Mouse (Mus musculus): Measurements from ENCODE around the gene Ccnd2. TPM values are rescaled to one million over a fixed set of nuclear protein-coding genes. Genes with fewer than 3 reads are reported as not detected.

Ccnd2 gene
- total RNA-seq (2015; ENCODE audit: low replicate concordance) (12.5 and 314 TPM in 2 replicates), total RNA-seq (2017; ENCODE audit: low replicate concordance) (4.1 and 5.3 TPM in 2 replicates)

- no peak for ATAC-seq (replicated peaks; ENCODE audit: low FRiP score, poor library complexity, severe bottlenecking)
Observed at GRCm38 (mm10) chr6:127152106-127152951, at the start of gene Ccnd2. TSS of gene Ccnd2 (minus strand) at chr6:127152193.

GRCm38 (mm10) chr6:127196985-127197384 is 45.0 kb upstream of the Ccnd2 start:
- no peak for ATAC-seq (replicated peaks; ENCODE audit: low FRiP score, poor library complexity, severe bottlenecking)

- ATAC-seq (replicated peaks; ENCODE audit: low FRiP score, poor library complexity, severe bottlenecking), result no peak
Observed at GRCm38 (mm10) chr6:127181296-127181695, 29.3 kb upstream of the Ccnd2 start.

- ATAC-seq (replicated peaks; ENCODE audit: low FRiP score, poor library complexity, severe bottlenecking), result no peak
Observed at GRCm38 (mm10) chr6:127179056-127179759, 27.2 kb upstream of the Ccnd2 start.

GRCm38 (mm10) chr6:127177962-127178361 is 26.0 kb upstream of the Ccnd2 start:
- ATAC-seq (replicated peaks; ENCODE audit: low FRiP score, poor library complexity, severe bottlenecking), result no peak

- ATAC-seq (replicated peaks; ENCODE audit: low FRiP score, poor library complexity, severe bottlenecking), result no peak
Observed at GRCm38 (mm10) chr6:127177441-127177840, 25.4 kb upstream of the Ccnd2 start.

GRCm38 (mm10) chr6:127172461-127172860 is 20.5 kb upstream of the Ccnd2 start:
- no peak for ATAC-seq (replicated peaks; ENCODE audit: low FRiP score, poor library complexity, severe bottlenecking)

GRCm38 (mm10) chr6:127170734-127171133 is 18.7 kb upstream of the Ccnd2 start:
- no peak for ATAC-seq (replicated peaks; ENCODE audit: low FRiP score, poor library complexity, severe bottlenecking)

GRCm38 (mm10) chr6:127165663-127166062 is 13.7 kb upstream of the Ccnd2 start:
- no peak for ATAC-seq (replicated peaks; ENCODE audit: low FRiP score, poor library complexity, severe bottlenecking)

GRCm38 (mm10) chr6:127162842-127163241 is 10.8 kb upstream of the Ccnd2 start:
- no peak for ATAC-seq (replicated peaks; ENCODE audit: low FRiP score, poor library complexity, severe bottlenecking)

GRCm38 (mm10) chr6:127157321-127157720 is 5.3 kb upstream of the Ccnd2 start:
- ATAC-seq (replicated peaks; ENCODE audit: low FRiP score, poor library complexity, severe bottlenecking), result no peak

- no peak for ATAC-seq (replicated peaks; ENCODE audit: low FRiP score, poor library complexity, severe bottlenecking)
Observed at GRCm38 (mm10) chr6:127155468-127155867, 3.5 kb upstream of the Ccnd2 start.

GRCm38 (mm10) chr6:127154708-127155268 is 2.8 kb upstream of the Ccnd2 start:
- no peak for ATAC-seq (replicated peaks; ENCODE audit: low FRiP score, poor library complexity, severe bottlenecking)

GRCm38 (mm10) chr6:127153972-127154707 is 2.1 kb upstream of the Ccnd2 start:
- no peak for ATAC-seq (replicated peaks; ENCODE audit: low FRiP score, poor library complexity, severe bottlenecking)

- no peak for ATAC-seq (replicated peaks; ENCODE audit: low FRiP score, poor library complexity, severe bottlenecking)
Observed at GRCm38 (mm10) chr6:127153296-127153800, 1.4 kb upstream of the Ccnd2 start.

- no peak for ATAC-seq (replicated peaks; ENCODE audit: low FRiP score, poor library complexity, severe bottlenecking)
Observed at GRCm38 (mm10) chr6:127151565-127152105, 358 bp downstream of the Ccnd2 start.

GRCm38 (mm10) chr6:127150663-127151564 is 1.1 kb downstream of the Ccnd2 start:
- no peak for ATAC-seq (replicated peaks; ENCODE audit: low FRiP score, poor library complexity, severe bottlenecking)

GRCm38 (mm10) chr6:127149944-127150662 is 1.9 kb downstream of the Ccnd2 start:
- no peak for ATAC-seq (replicated peaks; ENCODE audit: low FRiP score, poor library complexity, severe bottlenecking)

Measured in erythroblast, adult 5-6 weeks (primary cell).